24 mouse cellular contexts compared by ENCODE assay signal in the genomic region with DNA sequence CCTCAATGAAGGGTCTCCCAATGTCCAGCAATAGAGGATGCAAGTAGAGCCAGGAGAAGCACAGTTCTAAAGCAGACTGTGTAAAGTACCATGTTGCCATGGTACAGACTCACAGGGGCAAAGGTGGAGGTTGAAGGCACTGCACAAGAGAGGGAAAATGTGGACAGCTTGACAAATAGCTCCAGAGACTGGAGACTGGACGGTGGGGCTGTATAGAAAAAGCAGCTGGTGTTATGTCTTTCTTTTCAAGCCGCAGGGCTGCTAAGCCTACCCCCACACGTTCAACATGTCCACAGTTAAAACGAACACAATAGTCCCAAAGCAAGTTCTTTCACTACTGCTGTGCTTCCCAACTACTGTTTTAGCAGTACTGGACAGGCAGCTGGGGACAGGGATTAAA. TPM values are rescaled to one million over a fixed set of nuclear protein-coding genes. Genes with fewer than 3 reads are reported as not detected.
DNase-seq lines count a peak whose midpoint lies in the region; ATAC-seq lines count a peak whose summit lies in the region.
"Had no signal": no experiment of that assay in that cellular context is flagged by ENCODE, and none has a peak within 500 bp of the region (broad histone marks: within the 10 kb centered on the region; RNA-seq: fewer than 3 reads in every experiment).

No protein-coding gene starts in this region.

- H3K27ac ChIP-seq in neural tube, embryonic 15.5 days (replicated peaks): no peak overlapping the region
- peak overlapping the region; percentile 28; the same call in 1 of the 2 replicates for H3K27ac ChIP-seq in neural tube, embryonic 13.5 days (replicated peaks)
- H3K27ac ChIP-seq: liver, embryonic 12.5 days had no signal

- H3K9me3 ChIP-seq in neural tube, embryonic 15.5 days (replicated peaks): 0 out of 2 replicates have a peak, but pooled peaks cover 6% of the 10 kb centered on the region
- H3K9me3 ChIP-seq in neural tube, embryonic 13.5 days: 0 out of 2 replicates have a peak, but pooled peaks cover 11% of the 10 kb centered on the region

- H3K27me3 ChIP-seq in neural tube, embryonic 15.5 days (replicated peaks): no peaks in the 10 kb centered on the region
- H3K27me3 ChIP-seq in neural tube, embryonic 13.5 days: no peaks in the 10 kb centered on the region
- H3K27me3 ChIP-seq: liver, embryonic 12.5 days had no signal

- no peak overlapping the region for H3K4me3 ChIP-seq in neural tube, embryonic 15.5 days (replicated peaks)
- no peak overlapping the region for H3K4me3 ChIP-seq in neural tube, embryonic 13.5 days
- H3K4me3 ChIP-seq: heart, embryonic 12.5 days; liver, embryonic 12.5 days had no signal

- no peak overlapping the region for H3K9ac ChIP-seq in neural tube, embryonic 15.5 days (replicated peaks)
- peak overlapping the region; percentile 41; the same call in 1 of the 2 replicates for H3K9ac ChIP-seq in neural tube, embryonic 13.5 days
- H3K9ac ChIP-seq: heart, embryonic 12.5 days; liver, embryonic 12.5 days had no signal

- no peak overlapping the region for H3K4me2 ChIP-seq in neural tube, embryonic 15.5 days
- peak overlapping the region; percentile 26; the same call in 1 of the 2 replicates for H3K4me2 ChIP-seq in neural tube, embryonic 13.5 days
- H3K4me2 ChIP-seq: heart, embryonic 12.5 days; liver, embryonic 12.5 days had no signal

- ATAC-seq in neural tube, embryonic 15.5 days (ENCODE audit: low FRiP score): no peak
- no peak for ATAC-seq in neural tube, embryonic 13.5 days (ENCODE audit: low read depth)
- ATAC-seq: liver, embryonic 12.5 days had no signal

- peak; percentile 72 for DNase-seq in embryo, embryonic 10 days (ENCODE audit: low spot score)
- no peak for DNase-seq in embryo, embryonic 9.5 days (ENCODE audit: extremely low spot score)
- DNase-seq in neural tube, embryonic 10.5 days (ENCODE audit: extremely low spot score, low spot score): peak; percentile 34
- peak; percentile 47 for DNase-seq in mesoderm, embryonic 11.5 days (ENCODE audit: low read depth, low spot score)
- no peak for DNase-seq in left cerebral cortex, adult 18-20 months (ENCODE audit: low spot score in 2 of 2)
- no peak for DNase-seq in layer of hippocampus, postnatal 14 days (ENCODE audit: low spot score in 2 of 2)
- DNase-seq: adrenal gland, adult 2 months; cerebellum, adult 9-10 months; heart, adult 11 months; heart, postnatal 14 days; kidney, adult 8-10 months; kidney, postnatal 14 days; lung, adult 2 months; lung, postnatal 36 days; right cerebral cortex, postnatal 25 days; thymus, adult 2 months had no signal

- H3K4me1 ChIP-seq in neural tube, embryonic 15.5 days: 0 out of 2 replicates have a peak, but pooled peaks cover 4% of the 10 kb centered on the region
- H3K4me1 ChIP-seq in neural tube, embryonic 13.5 days (replicated peaks): 0 out of 2 replicates have a peak, but pooled peaks cover 3% of the 10 kb centered on the region
- H3K4me1 ChIP-seq: liver, embryonic 12.5 days had no signal

- no peaks in the 10 kb centered on the region for H3K36me3 ChIP-seq in neural tube, embryonic 15.5 days
- H3K36me3 ChIP-seq in neural tube, embryonic 13.5 days: no peaks in the 10 kb centered on the region
- H3K36me3 ChIP-seq: heart, embryonic 12.5 days; liver, embryonic 12.5 days had no signal

- WGBS in neural tube, embryonic 15.5 days: 37% methylated on average over 4 of the region's 4 CpGs
- 20% methylated on average over 4 of the region's 4 CpGs for WGBS in neural tube, embryonic 13.5 days

RNA-seq across cellular contexts. Expression of a gene that starts 3.3 kb away (rescaled TPM):
- 17.1 and 21.2 TPM in 2 replicates for polyA plus RNA-seq in neural tube, embryonic 15.5 days (2015; fragmentation: Nextera tagmentation; extraction: Ambion mirVana)
- 14.4 and 16.7 TPM in 2 replicates for polyA plus RNA-seq in neural tube, embryonic 13.5 days (2015; fragmentation: Nextera tagmentation; extraction: Ambion mirVana)
- under 1 TPM; 0.33 to 0.56 TPM for total RNA-seq in left cerebral cortex, adult 18-20 months (2021)
- total RNA-seq in layer of hippocampus, postnatal 14 days (2021): 10 to 100 TPM; 15.3 to 15.4 TPM

RNA-seq across cellular contexts. Expression of a gene that starts 41.1 kb away (rescaled TPM):
- 7.2 and 10.2 TPM in 2 replicates for polyA plus RNA-seq in neural tube, embryonic 15.5 days (2015; fragmentation: Nextera tagmentation; extraction: Ambion mirVana)
- polyA plus RNA-seq in neural tube, embryonic 13.5 days (2015; fragmentation: Nextera tagmentation; extraction: Ambion mirVana): 14.6 and 19.1 TPM in 2 replicates
- total RNA-seq in left cerebral cortex, adult 18-20 months (2021): under 1 TPM; 0.14 to 0.23 TPM
- total RNA-seq in layer of hippocampus, postnatal 14 days (2021): 1 to 10 TPM; 1.2 to 1.4 TPM

RNA-seq across cellular contexts. Expression of a gene that starts 46.4 kb away (rescaled TPM):
- 12.0 and 13.8 TPM in 2 replicates for polyA plus RNA-seq in neural tube, embryonic 15.5 days (2015; fragmentation: Nextera tagmentation; extraction: Ambion mirVana)
- polyA plus RNA-seq in neural tube, embryonic 13.5 days (2015; fragmentation: Nextera tagmentation; extraction: Ambion mirVana): 9.7 and 9.9 TPM in 2 replicates
- total RNA-seq in left cerebral cortex, adult 18-20 months (2021): 1 to 10 TPM; 1.3 to 1.5 TPM
- total RNA-seq in layer of hippocampus, postnatal 14 days (2021): 1 to 10 TPM; 2.9 to 4.0 TPM
- total RNA-seq: gastrocnemius, adult 8-10 months; heart, postnatal 14 days; megakaryocyte-erythroid progenitor cell, adult 5-6 weeks had no signal
- polyA plus RNA-seq: lung, adult 2 months; spleen, adult 2 months; urinary bladder, adult 2 months had no signal

Comparison
In these comparisons a context has a peak if more than half of its experiments do, and no peak if none do; other contexts are left out.
1. DNase-seq: peak in embryo, embryonic 10 days (single experiment), neural tube, embryonic 10.5 days (single experiment) and mesoderm, embryonic 11.5 days (single experiment); none in embryo, embryonic 9.5 days (single experiment), left cerebral cortex, adult 18-20 months (0 of 2) and layer of hippocampus, postnatal 14 days (0 of 2).
2. RNA of a gene that starts 3.3 kb away (total RNA-seq): 15.3 to 15.4 TPM in layer of hippocampus, postnatal 14 days; 0.33 to 0.56 TPM in left cerebral cortex, adult 18-20 months; every median in the first group is over 10 times any median in the second.